Mouse (Mus musculus): ENCODE results near the gene Spred1. TPM values are rescaled to one million over a fixed set of nuclear protein-coding genes. Genes with fewer than 3 reads are reported as not detected.

Gene Spred1
- polyA plus RNA-seq (2015; fragmentation: Nextera tagmentation; extraction: Ambion mirVana): 7.4 and 7.7 TPM in 2 replicates

GRCm38 (mm10) chr2:117121212-117121983 lies at the start of gene Spred1:
Gene Spred1 (plus strand): TSS chr2:117121374.
- peak within 1 kb of the TSS; percentile 95 for H3K4me3 ChIP-seq (ENCODE audit: low read length)
- peak; percentile 5 for ATAC-seq
- H3K36me3 ChIP-seq (ENCODE audit: control insufficient read depth, insufficient read depth, low read length): no peaks in the 10 kb centered on the region
- no peaks in the 10 kb centered on the region for H3K9me3 ChIP-seq (ENCODE audit: control insufficient read depth, low read length)
- WGBS: 1% methylated on average over 57 of the region's 99 CpGs
- H3K27me3 ChIP-seq (replicated peaks; ENCODE audit: control insufficient read depth, insufficient read depth, low read length): no peaks in the 10 kb centered on the region
- H3K4me2 ChIP-seq (ENCODE audit: low read length): peak within 1 kb of the TSS; percentile 88
- H3K4me1 ChIP-seq (ENCODE audit: control insufficient read depth, insufficient read depth, low read depth, low read length): peaks cover 19% of the 10 kb centered on the region
- H3K9ac ChIP-seq (ENCODE audit: low read depth, low read length): peak within 1 kb of the TSS; percentile 99
- peak within 1 kb of the TSS; percentile 100 for H3K27ac ChIP-seq (ENCODE audit: low read depth, low read length)

GRCm38 (mm10) chr2:117071596-117071995 lies 49.6 kb upstream of the Spred1 start:
- no peak overlapping the region for H3K4me2 ChIP-seq (ENCODE audit: low read length)
- H3K9me3 ChIP-seq (ENCODE audit: control insufficient read depth, low read length): no peaks in the 10 kb centered on the region
- H3K27me3 ChIP-seq (replicated peaks; ENCODE audit: control insufficient read depth, insufficient read depth, low read length): no peaks in the 10 kb centered on the region
- no peak overlapping the region for H3K27ac ChIP-seq (ENCODE audit: low read depth, low read length)
- H3K36me3 ChIP-seq (ENCODE audit: control insufficient read depth, insufficient read depth, low read length): no peaks in the 10 kb centered on the region
- 94% methylated on average over 3 of the region's 3 CpGs for WGBS
- no peaks in the 10 kb centered on the region for H3K4me1 ChIP-seq (ENCODE audit: control insufficient read depth, insufficient read depth, low read depth, low read length)
- no peak overlapping the region for H3K4me3 ChIP-seq (ENCODE audit: low read length)
- ATAC-seq: no peak
- H3K9ac ChIP-seq (ENCODE audit: low read depth, low read length): no peak overlapping the region

DNA sequence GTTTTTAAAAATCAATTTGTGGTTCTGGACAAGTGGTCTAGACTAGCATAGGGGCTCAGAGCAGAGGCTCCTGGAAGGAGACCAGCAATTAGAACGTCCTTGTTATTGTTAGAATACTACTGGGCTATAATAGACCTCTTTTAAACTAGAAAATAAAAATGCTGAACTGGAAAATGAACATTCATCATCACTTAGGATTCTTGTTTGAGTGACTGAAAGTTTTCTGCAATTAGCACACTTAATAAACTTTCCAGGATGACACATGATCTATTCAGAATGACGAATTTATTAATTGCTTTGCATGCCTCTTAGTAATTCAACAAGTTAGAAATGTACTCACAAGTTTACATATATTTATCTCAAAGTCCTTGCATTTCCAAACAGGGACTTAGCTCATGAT lies 42.5 kb upstream of the Spred1 start:
- Histone ChIP-seq H3K4me2 (ENCODE audit: low read length) (no peak overlapping the region), H3K9ac (ENCODE audit: low read depth, low read length) (no peak overlapping the region), H3K27me3 (replicated peaks; ENCODE audit: control insufficient read depth, insufficient read depth, low read length) (no peaks in the 10 kb centered on the region), H3K9me3 (ENCODE audit: control insufficient read depth, low read length) (no peaks in the 10 kb centered on the region), H3K27ac (ENCODE audit: low read depth, low read length) (no peak overlapping the region), H3K4me3 (ENCODE audit: low read length) (no peak overlapping the region), H3K4me1 (ENCODE audit: control insufficient read depth, insufficient read depth, low read depth, low read length) (no peaks in the 10 kb centered on the region), H3K36me3 (ENCODE audit: control insufficient read depth, insufficient read depth, low read length) (no peaks in the 10 kb centered on the region)
- ATAC-seq: no peak
- 77% methylated on average over 2 of the region's 2 CpGs for WGBS

- WGBS: 65% methylated on average over 5 of the region's 5 CpGs
- Histone ChIP-seq H3K4me1 (ENCODE audit: control insufficient read depth, insufficient read depth, low read depth, low read length) (no peaks in the 10 kb centered on the region), H3K4me2 (ENCODE audit: low read length) (no peak overlapping the region), H3K9ac (ENCODE audit: low read depth, low read length) (no peak overlapping the region), H3K9me3 (ENCODE audit: control insufficient read depth, low read length) (no peaks in the 10 kb centered on the region), H3K27me3 (replicated peaks; ENCODE audit: control insufficient read depth, insufficient read depth, low read length) (no peaks in the 10 kb centered on the region), H3K4me3 (ENCODE audit: low read length) (no peak overlapping the region), H3K27ac (ENCODE audit: low read depth, low read length) (no peak overlapping the region), H3K36me3 (ENCODE audit: control insufficient read depth, insufficient read depth, low read length) (no peaks in the 10 kb centered on the region)
- ATAC-seq: no peak
Measured at GRCm38 (mm10) chr2:117079621-117080020, 41.6 kb upstream of the Spred1 start.

DNA sequence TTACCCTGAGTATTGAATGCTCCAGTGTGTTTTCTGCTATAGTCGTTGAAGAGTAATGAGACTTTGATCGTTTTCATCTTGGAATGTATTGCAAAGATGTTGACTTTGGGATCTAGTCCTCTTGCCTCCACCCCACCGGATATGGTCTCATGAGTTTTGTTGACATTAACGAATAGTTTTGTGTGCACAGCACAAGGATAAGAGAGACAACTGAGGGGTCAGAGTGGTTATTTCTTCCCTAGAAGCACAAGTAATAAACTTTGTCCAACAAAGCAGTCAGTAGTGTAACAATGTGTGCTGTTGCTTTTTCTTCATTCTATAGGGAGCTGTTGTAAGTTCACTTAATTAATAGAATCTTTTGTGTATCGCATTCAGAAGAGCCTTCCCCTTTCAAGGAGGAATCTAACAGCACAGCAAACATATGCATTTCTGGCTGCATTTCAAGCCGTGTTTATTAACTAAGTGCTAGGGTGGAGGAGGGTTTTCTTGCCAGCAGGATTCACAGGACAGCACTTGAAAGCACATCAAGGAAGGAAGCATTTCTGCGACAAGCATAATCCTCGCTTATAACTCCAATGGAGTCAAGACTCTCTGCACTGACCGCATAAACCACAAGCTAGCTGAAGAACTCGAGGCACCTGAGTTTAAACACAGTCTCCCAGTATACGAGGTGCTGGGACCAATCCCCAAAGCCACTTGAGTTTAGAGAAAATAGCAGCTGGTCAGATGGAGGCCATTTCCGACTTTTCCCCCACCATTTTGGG lies 35.0 kb upstream of the Spred1 start:
- no peak for ATAC-seq
- WGBS: 62% methylated on average over 12 of the region's 12 CpGs
- no peaks in the 10 kb centered on the region for H3K4me1 ChIP-seq (ENCODE audit: control insufficient read depth, insufficient read depth, low read depth, low read length)

DNA sequence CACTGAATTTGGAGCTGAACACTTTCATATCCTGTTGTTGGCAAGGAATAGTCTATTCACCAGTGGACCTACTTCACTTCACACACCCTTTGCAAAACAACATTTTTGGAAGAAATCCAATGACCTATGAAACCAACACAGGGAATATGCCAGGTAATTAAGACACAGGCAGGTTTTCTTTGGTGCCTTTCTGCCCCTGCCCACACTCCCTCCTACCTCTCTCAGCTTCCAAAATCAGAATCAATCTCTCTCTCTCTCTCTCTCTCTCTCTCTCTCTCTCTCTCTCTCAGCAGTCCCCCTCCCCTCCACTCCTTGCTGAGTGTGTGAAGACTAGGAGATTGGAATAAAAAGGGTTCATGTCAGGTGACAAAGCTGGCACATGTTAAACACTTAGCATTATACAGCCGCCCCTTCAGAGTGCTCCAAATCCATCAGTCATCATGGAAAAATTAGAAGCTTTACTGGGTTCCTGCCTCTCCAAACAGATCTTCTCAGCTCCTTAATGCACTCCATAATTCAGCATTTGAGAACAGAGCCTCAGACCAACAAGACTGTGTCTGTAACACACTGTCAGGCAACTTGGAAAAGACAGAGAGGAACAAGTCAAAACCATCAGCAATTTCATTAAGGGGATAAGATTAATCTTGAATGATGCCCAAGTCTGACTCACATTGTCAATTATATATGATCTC lies 34.3 kb upstream of the Spred1 start:
- no peak overlapping the region for H3K9ac ChIP-seq (ENCODE audit: low read depth, low read length)
- no peaks in the 10 kb centered on the region for H3K36me3 ChIP-seq (ENCODE audit: control insufficient read depth, insufficient read depth, low read length)
- 0 out of 2 replicates have a peak, but pooled peaks have one; percentile 20 for ATAC-seq
- no peak overlapping the region for H3K4me2 ChIP-seq (ENCODE audit: low read length)
- H3K27me3 ChIP-seq (replicated peaks; ENCODE audit: control insufficient read depth, insufficient read depth, low read length): no peaks in the 10 kb centered on the region
- no peaks in the 10 kb centered on the region for H3K4me1 ChIP-seq (ENCODE audit: control insufficient read depth, insufficient read depth, low read depth, low read length)
- WGBS: 72% methylated on average over 1 of the region's 1 CpGs
- H3K4me3 ChIP-seq (ENCODE audit: low read length): no peak overlapping the region
- no peak overlapping the region for H3K27ac ChIP-seq (ENCODE audit: low read depth, low read length)
- H3K9me3 ChIP-seq (ENCODE audit: control insufficient read depth, low read length): no peaks in the 10 kb centered on the region

More for the DNA sequence above, 35.0 kb upstream of the Spred1 start:
- Histone ChIP-seq H3K36me3 (ENCODE audit: control insufficient read depth, insufficient read depth, low read length) (no peaks in the 10 kb centered on the region), H3K27me3 (replicated peaks; ENCODE audit: control insufficient read depth, insufficient read depth, low read length) (no peaks in the 10 kb centered on the region), H3K9ac (ENCODE audit: low read depth, low read length) (no peak overlapping the region), H3K4me3 (ENCODE audit: low read length) (no peak overlapping the region), H3K4me2 (ENCODE audit: low read length) (no peak overlapping the region), H3K27ac (ENCODE audit: low read depth, low read length) (no peak overlapping the region), H3K9me3 (ENCODE audit: control insufficient read depth, low read length) (no peaks in the 10 kb centered on the region)

DNA sequence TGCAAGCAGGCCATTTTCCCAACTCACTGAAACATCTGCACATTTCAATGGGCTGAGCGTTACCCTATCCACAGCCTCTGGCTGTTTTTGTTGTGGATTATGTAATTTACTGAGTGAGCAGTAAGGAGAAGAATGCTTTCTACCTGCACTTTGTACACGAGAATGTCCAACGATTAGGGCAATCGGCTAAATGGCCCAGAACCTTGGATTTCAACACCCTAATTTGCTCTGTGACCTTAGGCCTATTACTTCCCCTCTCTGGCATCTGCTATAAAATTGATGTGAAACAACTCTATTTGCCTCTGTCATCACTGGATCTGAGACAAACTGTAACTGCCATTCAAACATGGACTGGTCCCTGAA lies 33.7 kb upstream of the Spred1 start:
- WGBS: 80% methylated on average over 4 of the region's 4 CpGs
- Histone ChIP-seq H3K9ac (ENCODE audit: low read depth, low read length) (no peak overlapping the region), H3K9me3 (ENCODE audit: control insufficient read depth, low read length) (no peaks in the 10 kb centered on the region), H3K27me3 (replicated peaks; ENCODE audit: control insufficient read depth, insufficient read depth, low read length) (no peaks in the 10 kb centered on the region), H3K4me2 (ENCODE audit: low read length) (no peak overlapping the region), H3K4me3 (ENCODE audit: low read length) (no peak overlapping the region), H3K27ac (ENCODE audit: low read depth, low read length) (no peak overlapping the region), H3K36me3 (ENCODE audit: control insufficient read depth, insufficient read depth, low read length) (no peaks in the 10 kb centered on the region), H3K4me1 (ENCODE audit: control insufficient read depth, insufficient read depth, low read depth, low read length) (no peaks in the 10 kb centered on the region)
- no peak for ATAC-seq

DNA sequence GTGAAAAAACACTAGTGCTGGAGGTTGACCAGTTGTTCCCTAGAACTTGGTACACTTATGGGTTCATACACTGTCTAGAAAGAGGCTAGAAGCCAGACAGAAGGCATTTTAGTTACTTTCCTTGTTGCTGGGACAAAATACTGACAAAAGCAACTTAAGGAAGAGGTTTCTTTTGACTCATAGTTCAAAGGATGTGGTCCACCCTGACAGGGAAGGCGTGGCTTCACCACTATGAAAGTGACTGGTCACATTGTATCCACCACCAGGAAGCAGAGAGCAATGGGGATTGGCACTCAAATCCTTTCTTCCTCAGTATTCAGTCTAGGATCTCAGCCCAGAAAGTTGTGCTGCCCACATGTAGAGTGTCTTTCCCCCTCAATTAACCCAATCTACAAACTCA lies 31.7 kb upstream of the Spred1 start:
- H3K27ac ChIP-seq (ENCODE audit: low read depth, low read length): no peak overlapping the region
- ATAC-seq: no peak
- no peaks in the 10 kb centered on the region for H3K4me1 ChIP-seq (ENCODE audit: control insufficient read depth, insufficient read depth, low read depth, low read length)
- H3K27me3 ChIP-seq (replicated peaks; ENCODE audit: control insufficient read depth, insufficient read depth, low read length): no peaks in the 10 kb centered on the region
- no peak overlapping the region for H3K4me2 ChIP-seq (ENCODE audit: low read length)
- no peak overlapping the region for H3K4me3 ChIP-seq (ENCODE audit: low read length)
- H3K9ac ChIP-seq (ENCODE audit: low read depth, low read length): no peak overlapping the region
- H3K9me3 ChIP-seq (ENCODE audit: control insufficient read depth, low read length): no peaks in the 10 kb centered on the region
- H3K36me3 ChIP-seq (ENCODE audit: control insufficient read depth, insufficient read depth, low read length): no peaks in the 10 kb centered on the region
- 96% methylated on average over 1 of the region's 1 CpGs for WGBS

DNA sequence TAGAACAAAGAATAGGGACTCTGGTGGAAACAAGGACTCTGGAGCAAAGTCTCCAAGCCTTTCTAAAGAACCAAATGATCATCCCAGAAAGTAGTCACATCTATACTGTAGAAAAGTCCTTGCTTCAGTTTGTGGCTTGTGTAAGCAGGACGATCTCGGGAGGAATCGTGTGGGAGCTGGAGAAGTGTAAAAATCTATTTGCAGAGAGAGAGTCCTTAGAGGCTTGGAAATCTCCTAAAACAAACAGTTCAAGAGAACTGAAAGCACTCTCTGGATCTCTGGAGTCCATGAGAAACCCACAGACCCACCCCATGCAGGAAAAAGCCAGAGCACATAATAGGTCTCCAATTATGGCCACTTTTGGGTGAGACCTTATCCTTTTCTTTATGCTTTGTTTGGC lies 31.1 kb upstream of the Spred1 start:
- Histone ChIP-seq H3K27me3 (replicated peaks; ENCODE audit: control insufficient read depth, insufficient read depth, low read length) (no peaks in the 10 kb centered on the region), H3K4me1 (ENCODE audit: control insufficient read depth, insufficient read depth, low read depth, low read length) (no peaks in the 10 kb centered on the region), H3K27ac (ENCODE audit: low read depth, low read length) (no peak overlapping the region), H3K9me3 (ENCODE audit: control insufficient read depth, low read length) (no peaks in the 10 kb centered on the region), H3K4me2 (ENCODE audit: low read length) (no peak overlapping the region), H3K4me3 (ENCODE audit: low read length) (no peak overlapping the region), H3K9ac (ENCODE audit: low read depth, low read length) (no peak overlapping the region), H3K36me3 (ENCODE audit: control insufficient read depth, insufficient read depth, low read length) (no peaks in the 10 kb centered on the region)
- 89% methylated on average over 3 of the region's 3 CpGs for WGBS
- no peak for ATAC-seq
